Mouse (Mus musculus) midbrain, embryonic 16.5 days (tissue): ENCODE measurements at regions not wholly inside any gene's neighbourhood (a gene's known extent, or its start where the extent isn't known, plus 50 kb on each side); places are given as distances from the start of the nearest gene placed in this dataset.
"Not testable (repeated sequence)": the region's sequence is repeated elsewhere in the genome, so short reads cannot be mapped to it uniquely, and the experiment has no call there.

ENCODE experiments used
- ATAC-seq: fragments of 200-750 bp; cut with Nextera tagmentation; 2 replicates; pipeline ENCODE4 v1.8.0; 2017; ENCODE audit warnings: moderate TSS enrichment
- H3K27ac ChIP-seq: fragments of 300-500 bp; sonication (generic); 2 replicates; pipeline ENCODE4 v1.5.1; 2014; ENCODE audit warnings: mild to moderate bottlenecking, low read length, mixed read lengths
- H3K27me3 ChIP-seq: fragments of 300-500 bp; sonication (generic); 2 replicates; pipeline ENCODE4 v1.6.1; 2014; ENCODE audit warnings: low read depth, low read length, mixed read lengths; ENCODE audit not compliant: control insufficient read depth, insufficient read depth
- H3K36me3 ChIP-seq: fragments of 300-500 bp; sonication (generic); 2 replicates; pipeline ENCODE4 v1.6.1; 2014; ENCODE audit warnings: mild to moderate bottlenecking, low read length, moderate library complexity, mixed read lengths; ENCODE audit not compliant: control insufficient read depth, insufficient read depth
- H3K4me1 ChIP-seq: fragments of 300-500 bp; sonication (generic); 2 replicates; pipeline ENCODE4 v1.6.1; 2014; ENCODE audit warnings: mild to moderate bottlenecking, low read length, mixed read lengths; ENCODE audit not compliant: control insufficient read depth, insufficient read depth
- H3K4me2 ChIP-seq: fragments of 300-500 bp; sonication (generic); 2 replicates; pipeline ENCODE4 v1.6.1; 2014; ENCODE audit warnings: mild to moderate bottlenecking, low read length, mixed read lengths
- H3K4me3 ChIP-seq: fragments of 300-500 bp; sonication (generic); 2 replicates; pipeline ENCODE4 v1.5.1; 2014; ENCODE audit warnings: low read depth, mild to moderate bottlenecking, low read length, moderate library complexity, mixed read lengths
- H3K9ac ChIP-seq: fragments of 300-500 bp; sonication (generic); 2 replicates; pipeline ENCODE4 v1.6.1; 2014; ENCODE audit warnings: low read depth, low read length, mixed read lengths
- H3K9me3 ChIP-seq: fragments of 300-500 bp; sonication (generic); replicated peaks from 2 replicates; pipeline ENCODE4 v1.6.1; 2014; ENCODE audit warnings: mild to moderate bottlenecking, low read length, mixed read lengths; ENCODE audit not compliant: control insufficient read depth, poor library complexity, severe bottlenecking
- WGBS: fragments of 180-500 bp; shearing (Covaris S2); extraction: QIAGEN DNeasy Blood & Tissue Kit; methylation state at CpG from one replicate; pipeline ENCODE4 v1.1.7; 2014; 5-methylcytosine and 5-hydroxymethylcytosine counted together

DNA sequence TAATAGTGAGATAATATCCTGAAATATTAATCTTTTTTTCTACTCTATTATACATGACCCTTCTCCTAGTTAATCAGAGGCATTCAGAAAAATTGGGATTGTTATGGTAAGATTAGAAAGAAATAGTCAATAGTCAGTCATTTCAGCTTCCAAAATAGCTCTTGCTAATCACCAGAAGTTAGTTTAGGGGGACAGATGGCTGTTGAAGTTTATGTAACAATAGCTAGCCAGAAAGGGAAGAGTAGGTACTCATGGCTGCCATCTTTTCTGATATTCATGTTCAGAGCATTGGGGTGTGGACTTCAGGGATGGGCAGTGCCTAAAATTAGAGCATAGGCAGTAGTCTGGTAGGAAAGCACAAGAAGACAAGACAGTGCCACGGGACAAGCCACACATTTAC, 306.8 kb upstream of the Ercc4 start:
- Histone ChIP-seq H3K9me3 (no peaks in the 10 kb centered on the region), H3K9ac (no peak overlapping the region), H3K4me2 (no peak overlapping the region), H3K27me3 (no peaks in the 10 kb centered on the region), H3K36me3 (no peaks in the 10 kb centered on the region), H3K4me1 (0 out of 2 replicates have a peak, but pooled peaks cover 5% of the 10 kb centered on the region), H3K4me3 (no peak overlapping the region), H3K27ac (no peak overlapping the region)
- no peak for ATAC-seq
- WGBS: 86% methylated on average over 1 of the region's 1 CpGs

DNA sequence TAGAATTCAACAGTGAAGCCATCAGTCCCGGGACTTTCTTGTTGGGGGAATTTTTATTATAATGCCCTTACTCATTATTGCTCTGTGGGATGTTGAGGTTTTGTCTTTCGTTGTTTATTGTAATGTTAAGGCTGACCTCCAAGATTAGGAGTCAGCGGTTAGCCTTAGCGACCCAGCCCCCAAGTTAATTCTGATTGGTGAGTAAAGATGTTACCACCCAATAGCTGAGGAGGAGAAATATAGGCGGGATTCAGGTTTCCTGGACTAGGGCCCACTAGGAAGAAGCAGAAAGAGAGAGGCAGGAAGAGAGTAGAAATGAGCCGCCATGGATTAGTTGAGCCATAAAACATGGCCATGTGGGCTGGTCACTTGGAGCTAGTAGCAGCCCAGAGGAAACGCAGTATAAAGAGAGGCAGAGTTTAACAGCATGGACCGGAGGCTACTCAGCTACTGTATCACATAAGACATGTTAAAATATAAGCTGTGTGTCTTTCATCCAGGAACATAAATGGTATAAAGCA, 302.1 kb upstream of the Ercc4 start:
- Histone ChIP-seq H3K4me2 (no peak overlapping the region), H3K4me1 (no peaks in the 10 kb centered on the region), H3K36me3 (no peaks in the 10 kb centered on the region), H3K9me3 (no peaks in the 10 kb centered on the region), H3K4me3 (no peak overlapping the region), H3K27me3 (no peaks in the 10 kb centered on the region), H3K9ac (no peak overlapping the region), H3K27ac (no peak overlapping the region)
- ATAC-seq: no peak
- WGBS: 49% methylated on average over 8 of the region's 8 CpGs

DNA sequence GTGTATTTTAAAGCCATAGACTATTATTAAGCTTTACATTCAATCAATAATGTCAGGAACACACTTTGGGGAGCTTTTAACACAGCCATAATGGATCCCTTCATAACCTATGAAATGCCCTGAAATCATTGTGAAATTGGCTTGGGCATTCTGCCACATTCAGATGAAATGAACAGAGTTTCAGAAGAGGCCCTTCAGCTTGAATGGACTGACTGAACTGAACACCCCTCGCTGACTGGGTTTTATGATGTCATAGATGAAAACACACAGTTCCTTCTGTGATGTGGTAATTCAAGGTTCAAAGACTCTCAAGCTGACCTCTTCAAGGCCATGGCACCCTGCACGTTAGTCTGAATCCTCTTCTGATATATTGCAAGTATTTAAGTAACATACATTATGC, 298.4 kb upstream of the Ercc4 start:
- Histone ChIP-seq H3K27ac (no peak overlapping the region), H3K4me3 (no peak overlapping the region), H3K27me3 (no peaks in the 10 kb centered on the region), H3K4me2 (no peak overlapping the region), H3K4me1 (no peaks in the 10 kb centered on the region), H3K9ac (no peak overlapping the region), H3K9me3 (no peaks in the 10 kb centered on the region), H3K36me3 (no peaks in the 10 kb centered on the region)
- WGBS: 48% methylated on average over 2 of the region's 2 CpGs
- no peak for ATAC-seq

DNA sequence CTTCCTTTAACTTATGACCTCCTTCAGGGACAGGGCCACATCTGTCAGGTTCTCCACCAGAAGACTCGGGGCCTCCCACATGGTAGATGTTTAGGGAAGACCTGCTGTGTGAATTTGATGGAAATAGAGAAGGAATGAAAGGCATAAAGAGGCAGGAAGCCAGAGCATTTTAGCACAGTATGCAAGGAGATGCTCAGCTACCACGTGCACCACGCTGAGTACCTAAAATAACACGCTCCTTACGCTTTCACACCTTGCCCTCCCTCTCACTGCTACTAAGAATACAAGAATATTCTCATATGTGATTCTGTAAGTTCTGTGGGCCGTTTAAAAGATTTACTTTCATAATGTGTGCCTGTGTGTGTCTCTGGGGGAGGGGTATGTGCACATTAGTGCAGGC, 284.8 kb upstream of the Ercc4 start:
- Histone ChIP-seq H3K27ac (no peak overlapping the region), H3K9ac (no peak overlapping the region), H3K4me1 (no peaks in the 10 kb centered on the region), H3K36me3 (no peaks in the 10 kb centered on the region), H3K27me3 (no peaks in the 10 kb centered on the region), H3K4me2 (no peak overlapping the region), H3K9me3 (no peaks in the 10 kb centered on the region), H3K4me3 (no peak overlapping the region)
- WGBS: 84% methylated on average over 6 of the region's 6 CpGs
- ATAC-seq: no peak

DNA sequence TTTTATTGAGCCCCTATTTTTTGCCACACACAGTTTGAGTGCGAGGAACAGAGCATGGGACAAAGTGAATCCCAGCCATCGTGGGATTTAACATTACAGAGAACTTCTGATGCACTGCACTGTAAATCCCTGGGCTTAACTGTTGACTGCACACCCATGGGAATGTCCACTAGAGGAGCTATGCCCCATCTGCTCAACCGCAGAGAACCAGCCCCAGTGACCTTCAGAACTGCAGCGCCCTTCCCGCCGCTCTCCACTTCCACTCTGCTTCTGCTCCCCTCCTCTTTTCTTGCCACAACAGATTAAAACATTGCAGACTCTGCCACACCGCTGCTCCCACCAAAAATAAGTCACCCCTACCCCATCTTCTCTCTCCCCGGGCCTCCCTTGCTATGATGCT, 283.3 kb upstream of the Ercc4 start:
- no peak overlapping the region for H3K9ac ChIP-seq
- no peak overlapping the region for H3K4me2 ChIP-seq
- no peaks in the 10 kb centered on the region for H3K9me3 ChIP-seq
- H3K4me1 ChIP-seq: no peaks in the 10 kb centered on the region
- no peak overlapping the region for H3K27ac ChIP-seq
- H3K36me3 ChIP-seq: no peaks in the 10 kb centered on the region
- H3K4me3 ChIP-seq: no peak overlapping the region
- H3K27me3 ChIP-seq: no peaks in the 10 kb centered on the region
- WGBS: 66% methylated on average over 8 of the region's 8 CpGs
- no peak for ATAC-seq

DNA sequence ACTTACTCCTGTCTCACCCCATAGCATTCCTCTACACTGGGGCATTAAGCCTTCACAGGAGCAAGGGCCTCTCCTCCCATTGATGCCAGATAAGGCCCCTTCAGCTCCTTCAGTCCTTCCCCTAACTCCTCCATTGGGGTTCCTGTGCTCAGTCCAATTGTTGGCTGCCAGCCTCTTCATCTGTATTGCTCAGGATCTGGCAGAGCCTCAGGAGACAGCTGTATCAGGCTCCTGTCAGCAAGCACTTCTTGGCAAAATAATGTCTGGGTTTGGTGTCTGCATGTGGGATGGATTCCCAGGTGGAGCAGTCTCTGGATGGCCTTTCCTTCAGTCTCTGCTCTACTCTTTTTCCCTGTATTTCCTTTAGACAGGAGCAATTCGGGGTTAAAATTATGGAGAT, 278.2 kb upstream of the Ercc4 start:
- not testable (repeated sequence) for H3K4me1 ChIP-seq, ATAC-seq
- 67% methylated on average over 1 of the region's 1 CpGs for WGBS

DNA sequence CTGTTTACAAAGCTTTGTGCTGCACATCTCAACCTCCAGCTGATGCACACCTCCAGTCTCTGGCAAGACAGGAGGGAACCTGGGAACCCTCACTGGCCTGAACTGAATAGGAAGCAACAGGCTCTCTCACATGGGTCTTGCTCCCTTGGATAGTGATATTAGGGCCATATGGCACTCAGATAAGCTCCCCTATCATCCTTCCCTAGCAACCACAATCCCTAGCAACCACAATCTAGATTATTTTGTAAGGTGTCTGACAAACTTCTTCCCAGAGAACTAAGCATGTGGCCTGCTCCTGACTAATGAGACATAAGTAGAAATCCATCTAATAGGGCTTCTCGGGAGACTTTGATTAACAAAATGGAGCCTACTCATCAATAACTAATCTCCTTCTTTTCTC, 253.1 kb upstream of the Ercc4 start:
- Histone ChIP-seq H3K4me3 (no peak overlapping the region), H3K27ac (no peak overlapping the region), H3K9ac (no peak overlapping the region), H3K4me2 (no peak overlapping the region), H3K9me3 (no peaks in the 10 kb centered on the region), H3K36me3 (no peaks in the 10 kb centered on the region), H3K4me1 (no peaks in the 10 kb centered on the region), H3K27me3 (no peaks in the 10 kb centered on the region)
- 70% methylated on average over 1 of the region's 1 CpGs for WGBS
- ATAC-seq: no peak

More for the DNA sequence above, 278.2 kb upstream of the Ercc4 start:
- not testable (repeated sequence) for H3K4me3 ChIP-seq, H3K9me3 ChIP-seq, H3K36me3 ChIP-seq, H3K27me3 ChIP-seq, H3K27ac ChIP-seq, H3K4me2 ChIP-seq, H3K9ac ChIP-seq

DNA sequence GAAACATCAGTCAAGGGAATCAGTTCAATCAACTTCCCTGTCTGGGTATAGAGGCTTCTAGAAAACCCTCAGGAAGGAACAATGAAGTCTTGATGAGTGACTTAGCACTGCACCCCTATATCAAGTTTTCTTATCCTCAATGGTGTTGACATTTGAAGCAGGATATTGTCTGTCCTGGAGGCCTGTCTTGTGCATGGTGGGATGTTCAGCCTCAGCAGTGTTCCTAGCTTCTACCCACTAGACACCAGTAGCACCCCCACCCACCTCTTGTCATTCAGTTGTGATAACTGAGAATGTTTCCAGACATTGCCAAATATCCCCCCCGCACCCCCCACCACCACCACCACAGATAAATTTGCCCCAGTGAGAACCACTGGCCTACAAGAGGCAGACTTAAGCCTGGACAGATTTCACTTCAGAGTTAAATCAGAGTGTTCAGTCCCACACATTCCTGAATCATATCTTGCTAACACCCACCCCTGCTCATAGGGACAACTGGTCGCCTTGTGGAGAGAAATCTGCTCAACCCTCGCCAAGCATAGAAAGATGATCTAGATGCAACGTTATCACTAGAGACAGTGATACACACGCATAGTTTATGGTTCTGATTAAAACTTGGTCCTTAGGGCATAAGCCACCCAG, 249.6 kb upstream of the Ercc4 start:
- no peak overlapping the region for H3K9ac ChIP-seq
- no peaks in the 10 kb centered on the region for H3K27me3 ChIP-seq
- no peak overlapping the region for H3K4me2 ChIP-seq
- H3K4me3 ChIP-seq: no peak overlapping the region
- H3K27ac ChIP-seq: no peak overlapping the region
- no peaks in the 10 kb centered on the region for H3K4me1 ChIP-seq
- H3K9me3 ChIP-seq: no peaks in the 10 kb centered on the region
- no peaks in the 10 kb centered on the region for H3K36me3 ChIP-seq
- no peak for ATAC-seq
- 94% methylated on average over 5 of the region's 5 CpGs for WGBS

DNA sequence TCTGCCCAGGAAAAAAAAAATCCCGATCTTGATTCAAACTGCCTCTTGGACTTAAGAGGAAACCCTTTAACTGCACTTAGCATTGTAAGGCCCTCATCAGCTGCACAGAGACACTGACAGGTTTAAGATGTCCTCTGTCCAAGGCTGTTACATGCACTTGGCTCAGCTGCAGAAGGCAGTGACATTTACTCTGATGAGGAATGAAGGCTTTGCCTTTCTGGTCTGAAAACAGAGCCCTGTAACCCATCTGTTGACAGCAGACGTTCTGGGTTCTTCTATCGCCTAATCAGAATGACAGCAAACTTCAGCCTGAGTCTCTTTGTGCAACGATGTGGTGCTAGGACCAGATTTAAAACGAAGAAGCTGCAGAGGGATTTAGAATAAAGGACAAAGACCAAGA, 246.9 kb upstream of the Ercc4 start:
- no peak for ATAC-seq
- Histone ChIP-seq H3K9me3 (no peaks in the 10 kb centered on the region), H3K36me3 (no peaks in the 10 kb centered on the region), H3K9ac (no peak overlapping the region), H3K27me3 (no peaks in the 10 kb centered on the region), H3K27ac (no peak overlapping the region), H3K4me2 (no peak overlapping the region), H3K4me1 (no peaks in the 10 kb centered on the region), H3K4me3 (no peak overlapping the region)
- 65% methylated on average over 5 of the region's 5 CpGs for WGBS
